Mouse (Mus musculus) thymus, postnatal 10 days (tissue): ENCODE results near the gene Lrrc74a.

ENCODE experiments used
- DNase-seq, 2 experiments: peaks; one replicate each; pipeline ENCODE4 v3.0.0; 2021; ENCODE audit warnings: low spot score in 2 of 2

Lrrc74a gene

DNA sequence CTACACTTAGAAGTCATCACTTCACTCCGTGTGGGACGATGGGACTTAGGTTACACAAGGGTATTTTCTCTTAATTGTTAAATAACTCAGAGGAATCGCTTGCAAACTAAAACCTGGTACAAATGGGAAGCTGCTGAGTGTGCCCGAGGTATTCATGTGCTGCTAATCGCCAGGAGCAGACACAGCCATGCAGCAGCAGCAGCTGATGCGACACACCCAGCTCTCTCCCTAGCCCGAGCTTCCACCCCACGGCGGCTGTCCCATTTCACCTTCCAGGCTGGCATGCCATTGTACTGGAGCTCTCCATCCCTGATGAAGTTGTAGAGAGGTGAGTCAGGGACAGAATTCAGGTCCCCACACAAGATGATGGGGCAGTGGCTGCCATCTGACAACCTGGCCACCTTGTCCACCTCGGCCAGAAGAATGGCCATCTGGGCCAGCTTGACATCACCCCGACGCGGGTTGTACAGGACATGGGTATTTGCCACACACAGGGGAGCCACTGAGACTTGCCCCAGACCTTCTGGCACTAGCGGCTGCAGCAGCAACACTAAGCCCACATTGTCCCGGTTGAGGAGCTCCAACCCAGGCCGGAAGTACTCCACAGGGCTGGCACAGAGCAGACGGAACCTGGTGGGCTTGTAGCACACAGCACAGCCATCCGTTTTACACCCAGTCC lies 14.1 kb upstream of the Lrrc74a start:
- DNase-seq: no peak

DNA sequence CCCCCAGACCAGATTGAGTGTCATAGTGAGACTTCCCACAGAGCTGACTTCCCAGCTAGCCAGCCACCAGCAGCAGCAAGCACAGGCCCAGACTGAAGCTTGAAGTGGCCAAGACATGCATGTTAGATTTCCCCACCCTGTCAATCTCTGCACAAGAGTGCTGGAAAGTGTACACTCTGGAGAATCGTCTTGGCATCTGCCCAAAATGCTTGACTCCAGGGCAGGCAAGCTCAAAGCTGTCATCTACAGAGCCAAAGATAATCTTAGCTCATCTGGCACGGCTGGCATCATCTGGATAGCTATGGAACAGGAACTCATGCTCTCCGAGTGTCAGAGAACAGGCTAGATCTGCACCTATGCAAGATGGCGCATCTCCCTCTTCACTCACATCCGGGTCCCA lies 12.7 kb upstream of the Lrrc74a start:
- no peak for DNase-seq

DNA sequence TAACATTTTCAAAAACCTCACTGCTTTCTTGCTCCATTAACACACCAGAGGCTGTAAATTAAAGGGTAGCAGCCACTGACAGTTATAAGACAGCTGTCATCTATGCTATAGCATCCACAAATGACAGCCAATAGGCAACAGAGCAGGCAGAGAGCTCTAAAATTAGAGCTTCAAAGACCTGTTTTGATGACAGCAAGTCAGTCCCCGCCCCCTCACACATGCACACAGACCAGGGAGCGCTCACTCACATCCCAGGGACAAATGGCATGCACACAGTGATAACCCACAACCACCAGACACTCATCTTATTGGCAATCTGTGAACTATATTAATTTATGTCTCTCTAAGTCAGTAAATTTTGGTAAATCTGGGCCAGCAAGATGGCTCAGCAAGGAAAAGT lies 9.9 kb upstream of the Lrrc74a start:
- DNase-seq: no peak

DNA sequence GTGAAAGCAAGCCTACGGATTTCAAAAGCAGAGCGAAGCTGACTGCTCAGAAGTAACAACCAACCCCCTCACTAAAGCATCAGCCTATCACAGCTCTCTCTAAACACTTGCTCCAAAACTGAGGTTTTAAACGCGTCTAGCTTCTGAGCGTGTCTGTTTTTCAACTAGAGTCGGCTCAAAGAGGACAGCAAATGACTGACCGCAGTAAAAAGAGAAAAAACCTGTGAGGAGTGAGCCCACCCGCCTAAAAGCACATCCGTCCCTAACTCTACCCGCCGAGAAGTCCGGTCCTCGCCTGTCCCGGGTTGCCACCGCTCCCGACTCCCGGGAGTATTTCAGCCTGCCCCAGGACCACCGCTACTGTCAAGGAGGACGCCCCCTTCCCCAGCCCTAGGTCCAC lies 8.5 kb upstream of the Lrrc74a start:
- DNase-seq: no peak

DNA sequence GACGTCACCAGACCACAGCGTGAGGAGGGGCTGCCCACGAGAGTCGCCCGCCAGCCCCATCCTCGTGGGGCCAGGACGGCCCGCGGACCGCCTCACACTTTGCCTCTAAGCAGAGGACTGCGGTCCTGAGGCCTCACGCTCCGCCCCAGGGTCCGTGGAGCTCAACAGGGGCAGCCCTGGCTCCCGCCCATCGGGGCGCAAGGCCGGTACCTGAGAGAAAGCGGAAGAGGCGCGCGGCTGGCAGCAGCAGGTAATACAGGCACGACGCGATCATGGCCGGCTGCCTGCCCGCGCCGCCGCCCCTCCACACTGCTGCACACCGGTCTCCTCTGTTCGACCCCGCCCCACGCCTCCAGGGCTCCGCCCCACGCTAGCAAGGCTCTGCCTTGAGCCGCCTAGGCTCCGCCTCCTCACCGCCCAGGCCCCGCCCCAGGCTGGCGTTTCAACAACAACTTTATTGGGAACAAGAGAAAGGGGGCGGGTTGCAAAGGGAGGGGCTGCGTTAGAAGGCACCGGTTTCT lies 8.0 kb upstream of the Lrrc74a start, which contains the start of gene Angel1:
TSS of gene Angel1 (minus strand) at position 341 of the 521 bp plus-strand sequence.
- peak; percentile 97 to 98 for DNase-seq

DNA sequence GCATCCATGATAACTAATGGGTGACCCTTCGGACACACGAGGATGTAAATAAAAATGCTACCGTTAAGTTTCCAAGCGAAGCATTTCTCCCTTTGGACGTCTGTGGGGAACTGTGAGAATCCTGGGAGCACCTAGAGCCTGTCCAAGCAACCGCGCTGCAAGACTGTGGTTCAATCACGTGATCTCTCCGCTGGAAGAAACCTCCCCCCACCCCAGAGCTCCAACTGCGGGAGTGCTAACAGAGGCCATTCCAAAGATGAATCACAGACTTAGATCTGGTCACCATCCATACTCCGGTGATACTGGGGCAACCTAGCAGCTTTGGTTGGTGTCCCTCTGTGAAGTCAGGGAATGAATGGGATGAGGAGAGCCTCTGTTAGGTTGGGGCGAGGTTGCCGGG lies 26.9 kb downstream of the Lrrc74a start:
- no peak for DNase-seq

DNA sequence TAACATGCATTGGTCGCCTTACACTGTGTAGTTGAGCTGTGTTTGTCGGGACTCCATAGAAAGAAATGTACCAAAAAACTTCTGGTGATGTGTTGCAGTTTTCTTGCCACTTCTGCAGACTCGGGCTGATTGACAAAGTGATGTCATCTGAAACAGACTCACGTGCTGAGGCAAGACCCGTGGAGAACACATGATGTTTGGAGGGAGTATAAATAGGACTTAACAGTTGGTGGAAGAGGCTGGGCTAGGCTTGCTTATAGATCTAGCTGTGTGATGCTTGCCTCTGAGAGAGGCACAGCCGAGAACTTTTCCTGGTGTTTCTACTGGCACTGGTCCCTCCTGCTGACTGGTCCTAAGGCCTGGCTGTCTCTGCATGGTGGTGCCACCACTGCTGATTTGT lies 29.9 kb downstream of the Lrrc74a start:
- no peak for DNase-seq

DNA sequence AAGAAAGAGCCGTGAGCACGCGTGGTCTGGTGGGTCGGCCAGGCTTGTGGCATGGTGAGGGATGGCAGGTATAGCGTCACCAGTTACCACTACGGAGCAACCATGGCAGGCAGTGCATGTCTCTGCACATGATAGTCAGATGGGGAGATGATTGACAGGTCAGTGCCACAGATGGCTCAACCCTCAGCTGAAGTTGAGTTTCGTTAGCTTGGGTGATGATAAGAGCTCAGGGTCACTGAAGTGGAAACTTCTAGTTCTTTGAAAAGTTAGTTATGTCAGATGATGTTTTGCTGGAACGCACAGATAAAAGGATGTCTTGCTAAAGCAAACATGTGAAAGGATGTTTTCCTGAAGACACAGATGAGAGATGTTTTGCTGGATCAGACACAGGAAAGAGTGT lies 32.3 kb downstream of the Lrrc74a start:
- no peak for DNase-seq

DNA sequence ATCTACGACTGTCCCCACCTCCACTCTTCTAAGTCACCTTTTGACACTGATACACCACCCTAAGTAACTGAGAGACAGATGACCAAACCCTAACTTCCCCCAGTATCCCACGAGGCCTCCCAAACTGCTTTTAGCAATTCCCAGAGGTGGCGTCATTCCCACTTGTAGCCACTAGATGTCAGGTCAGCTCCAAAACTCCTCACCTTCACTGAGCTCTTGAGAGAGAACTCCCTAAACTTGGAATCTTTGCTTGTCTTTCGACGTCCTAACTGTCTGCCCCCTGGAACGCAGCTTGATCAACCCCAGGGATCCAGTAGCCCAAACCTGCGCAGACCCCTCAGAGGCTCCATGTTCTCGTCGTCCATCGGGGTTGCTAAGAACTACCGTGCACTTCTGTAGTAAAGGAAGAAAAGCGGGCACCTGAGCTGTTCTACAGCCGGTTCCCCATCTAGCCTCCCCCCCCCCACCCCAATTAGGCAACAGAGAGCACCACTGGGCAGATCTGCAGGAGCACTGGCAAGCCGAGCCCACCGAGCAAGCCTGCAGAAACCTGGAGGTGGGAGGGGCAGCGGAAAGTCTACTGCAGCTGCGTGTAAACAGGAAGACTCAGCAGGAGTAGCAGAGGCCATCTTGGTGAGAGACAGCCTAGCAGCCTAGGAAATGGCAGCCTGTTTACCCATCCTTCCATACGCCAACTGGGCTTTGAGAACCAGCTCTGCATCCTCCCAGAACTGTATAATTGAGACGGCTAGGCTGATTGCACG lies 33.9 kb downstream of the Lrrc74a start:
- DNase-seq: peak in 1 of 2 experiments; percentile 43

DNA sequence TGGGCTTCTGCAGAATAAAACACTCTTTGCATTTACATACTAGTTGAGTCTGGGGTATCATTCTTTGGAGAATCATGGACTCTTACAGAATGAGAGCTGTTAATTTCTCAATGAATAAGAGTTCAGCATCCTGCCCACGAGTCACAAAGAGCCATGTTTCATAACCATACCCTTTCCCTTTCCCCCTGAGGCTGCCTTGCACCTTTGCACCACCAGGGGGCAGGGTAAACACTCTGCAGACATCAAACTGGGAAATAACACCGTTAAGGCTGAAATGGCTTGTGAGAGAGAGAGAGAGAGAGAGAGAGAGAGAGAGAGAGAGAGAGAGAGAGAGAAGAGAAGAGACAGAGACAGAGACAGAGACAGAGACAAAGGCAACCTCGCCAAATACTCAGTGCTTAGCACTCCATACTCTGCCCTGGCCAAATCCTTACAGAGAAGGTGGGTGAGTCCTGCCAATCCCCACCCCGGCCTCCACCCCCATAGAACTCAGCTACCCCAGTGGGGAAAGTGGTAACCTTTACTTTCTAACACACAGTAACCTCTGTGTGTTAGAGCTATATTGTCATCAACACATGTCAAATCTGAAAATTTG lies 34.9 kb downstream of the Lrrc74a start:
- peak; percentile 66 to 87 for DNase-seq

DNA sequence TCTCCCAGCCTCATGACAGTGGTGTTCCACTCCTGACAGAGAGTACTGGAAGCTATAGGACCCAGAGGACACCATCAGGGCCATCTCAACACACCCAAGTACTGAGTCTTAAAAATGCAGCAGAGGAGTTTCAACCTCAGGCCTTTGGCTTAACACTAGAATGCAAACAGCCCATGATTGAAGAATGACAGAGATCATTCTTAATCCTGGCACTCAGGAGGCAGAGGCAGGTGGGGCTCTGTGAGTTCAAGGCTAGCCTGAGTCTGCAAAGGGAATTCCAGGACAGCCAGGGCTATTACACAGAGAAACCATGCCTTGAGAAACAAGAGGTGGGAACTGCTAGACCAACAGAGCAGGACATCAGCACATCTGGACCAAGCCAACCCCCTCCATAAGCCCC lies 35.6 kb downstream of the Lrrc74a start:
- DNase-seq: no peak

DNA sequence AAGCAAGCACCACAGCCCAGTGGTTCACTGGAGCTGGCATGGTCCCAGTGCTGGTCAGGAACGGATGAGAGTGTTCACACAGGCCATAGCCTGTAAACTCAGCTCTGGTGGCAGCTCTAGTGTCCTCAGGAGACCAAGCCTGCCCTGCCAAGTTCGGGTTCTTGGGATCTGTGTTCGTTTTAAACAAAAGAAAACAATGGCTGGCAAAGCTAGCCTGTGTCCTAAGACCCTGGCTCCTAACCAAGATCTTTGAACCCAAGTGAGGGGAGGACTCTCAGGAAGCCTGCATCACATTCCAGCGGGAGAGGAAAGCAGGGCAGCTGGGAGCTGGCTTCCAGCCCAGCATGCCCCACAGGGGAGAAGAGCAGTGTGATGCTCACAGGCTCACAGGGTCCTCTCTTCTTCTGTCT lies 36.1 kb downstream of the Lrrc74a start:
- no peak for DNase-seq

DNA sequence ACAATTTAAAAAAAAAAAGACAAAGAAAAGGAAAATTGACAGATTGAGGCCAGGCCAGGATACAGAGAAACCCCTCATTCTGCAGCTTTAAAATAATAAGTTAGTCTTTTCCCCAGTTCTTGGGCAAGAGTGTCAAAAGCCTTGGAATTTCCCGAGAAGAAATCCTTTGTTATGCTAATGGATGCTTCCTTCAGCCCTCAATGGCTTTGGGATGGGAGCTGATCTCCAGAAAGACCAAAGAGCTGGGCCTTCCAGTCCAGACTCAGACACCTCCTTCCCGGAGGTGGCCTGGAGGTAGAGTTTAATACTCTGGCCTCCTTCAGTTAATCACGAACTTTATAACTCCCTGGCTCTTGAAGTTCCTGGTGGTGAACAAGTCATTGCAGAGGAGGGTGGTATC lies 36.8 kb downstream of the Lrrc74a start:
- DNase-seq: no peak

DNA sequence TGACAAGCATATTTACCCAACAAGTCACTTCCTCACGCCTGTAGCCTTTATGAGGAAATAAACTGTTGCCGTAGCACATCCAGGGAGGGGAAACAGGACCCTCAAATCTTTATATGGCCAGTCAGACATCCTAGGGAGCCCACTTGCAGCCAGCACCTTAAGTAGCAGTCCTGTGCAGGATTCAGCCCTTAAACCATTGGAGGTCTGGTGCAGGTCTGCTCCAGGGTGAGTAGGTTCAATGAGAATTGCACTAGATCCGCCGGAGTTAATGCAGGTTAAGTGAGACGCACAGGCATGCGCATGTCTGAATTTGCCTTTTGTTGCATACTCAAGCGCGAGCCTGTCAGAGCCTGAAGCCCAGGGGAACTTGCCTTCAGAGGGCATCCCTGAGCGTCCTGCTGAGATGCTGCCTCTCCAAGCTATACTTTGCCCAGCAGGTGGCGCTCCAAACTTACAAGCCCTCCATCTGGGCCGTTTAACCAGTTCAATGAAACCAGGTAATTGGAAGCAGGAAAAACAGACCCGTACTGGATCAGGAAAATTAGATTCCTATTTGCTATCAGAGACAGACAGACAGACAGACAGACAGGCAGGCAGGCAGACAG lies 37.8 kb downstream of the Lrrc74a start:
- DNase-seq: peak; percentile 80 to 93

DNA sequence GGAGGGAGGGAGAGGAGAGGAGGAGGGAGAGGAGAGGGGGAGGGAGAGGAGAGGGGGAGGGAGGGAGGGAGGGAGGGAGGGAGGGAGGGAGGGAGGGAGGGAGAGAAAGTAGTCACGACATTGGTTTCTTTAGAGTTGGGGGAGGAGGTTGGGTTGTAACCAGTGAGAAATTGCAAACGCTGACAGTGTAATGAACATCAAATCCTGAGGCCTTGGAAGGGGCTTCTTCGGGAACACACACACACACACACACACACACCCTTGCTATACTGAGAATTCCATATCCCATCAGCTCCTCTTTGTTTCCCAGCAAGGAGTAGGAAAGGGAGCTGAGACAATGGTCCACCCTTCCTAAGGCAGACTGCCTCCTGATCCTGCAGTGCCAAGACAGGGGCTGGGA lies 38.4 kb downstream of the Lrrc74a start:
- DNase-seq: no peak

DNA sequence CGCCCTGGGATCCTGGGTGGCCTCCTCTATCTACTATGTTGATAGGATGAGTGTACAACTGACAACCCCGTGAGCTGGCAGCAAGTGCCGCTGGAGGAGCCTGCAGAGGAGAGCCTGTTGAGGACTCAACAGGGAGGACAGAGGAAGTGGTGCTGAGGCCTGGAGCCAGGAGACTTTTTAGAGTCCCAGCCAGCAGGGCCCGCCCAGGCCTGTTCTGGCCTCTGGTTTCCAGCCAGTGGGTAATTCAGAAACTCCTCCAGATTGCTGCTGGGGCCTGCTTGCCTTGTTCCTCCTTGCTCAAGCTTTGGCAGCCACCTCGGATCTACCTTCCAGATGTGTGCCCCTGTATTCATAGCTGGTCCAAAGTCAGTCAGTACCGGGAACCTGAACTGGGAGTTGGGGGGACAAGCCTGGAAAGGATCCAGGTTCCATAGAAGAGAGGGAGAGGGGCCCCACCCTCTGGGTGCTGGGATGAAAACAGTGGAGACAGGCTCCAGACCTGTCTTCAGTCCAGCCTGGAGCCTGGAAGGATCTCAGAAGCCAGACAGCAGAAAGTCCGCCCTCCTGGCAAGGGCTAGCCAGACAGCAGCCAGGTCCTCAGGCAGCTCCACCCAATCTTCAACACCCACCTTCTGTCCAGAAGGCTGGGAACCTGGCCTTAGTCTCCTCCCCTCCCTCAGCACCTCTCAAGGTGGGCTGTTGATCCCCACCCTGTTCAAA lies 41.6 kb downstream of the Lrrc74a start:
- no peak for DNase-seq

DNA sequence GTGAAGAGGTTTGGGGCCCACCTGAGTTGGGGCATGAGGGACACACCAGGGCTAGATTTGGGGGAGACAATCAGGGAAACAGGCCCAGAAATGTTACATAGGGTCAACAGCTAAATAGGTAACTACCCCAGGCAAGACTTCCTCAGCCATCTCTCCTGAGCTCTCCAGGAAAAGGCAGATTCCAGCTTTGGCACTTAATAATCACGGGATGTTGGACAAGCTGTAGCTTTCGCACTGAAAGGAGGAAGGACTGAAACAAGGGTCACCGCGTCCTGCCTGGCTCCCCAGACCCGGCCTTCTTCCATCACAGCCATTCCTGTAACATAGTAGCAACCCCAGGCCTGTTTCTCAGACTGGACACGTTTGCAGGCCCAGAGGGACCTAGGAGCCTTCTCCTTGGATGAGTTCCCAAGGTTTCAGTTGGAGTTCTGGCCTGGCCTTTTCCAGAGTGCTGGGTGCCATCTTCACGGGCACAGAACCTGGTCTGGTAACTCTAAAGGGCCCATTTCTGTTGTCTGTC lies 42.2 kb downstream of the Lrrc74a start:
- DNase-seq: no peak

DNA sequence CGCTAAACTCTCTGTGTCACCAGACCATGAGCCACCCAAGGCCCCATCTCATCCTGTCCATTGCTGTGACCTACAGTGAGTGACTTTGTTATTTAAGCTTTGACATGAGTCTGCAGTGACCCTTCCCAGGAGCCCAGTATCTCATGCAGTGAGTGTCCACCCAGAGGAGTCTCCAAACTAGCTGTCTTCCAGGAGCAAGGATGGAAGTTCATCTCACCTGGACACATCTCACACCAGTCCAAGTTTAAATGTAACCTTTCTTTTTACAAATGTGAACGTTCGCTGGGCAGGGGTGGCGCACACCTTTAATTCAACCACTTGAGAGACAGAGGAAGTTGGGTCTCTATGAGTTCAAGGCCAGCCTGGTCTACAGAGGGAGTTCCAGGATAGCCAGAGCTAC lies 44.4 kb downstream of the Lrrc74a start:
- no peak for DNase-seq

DNA sequence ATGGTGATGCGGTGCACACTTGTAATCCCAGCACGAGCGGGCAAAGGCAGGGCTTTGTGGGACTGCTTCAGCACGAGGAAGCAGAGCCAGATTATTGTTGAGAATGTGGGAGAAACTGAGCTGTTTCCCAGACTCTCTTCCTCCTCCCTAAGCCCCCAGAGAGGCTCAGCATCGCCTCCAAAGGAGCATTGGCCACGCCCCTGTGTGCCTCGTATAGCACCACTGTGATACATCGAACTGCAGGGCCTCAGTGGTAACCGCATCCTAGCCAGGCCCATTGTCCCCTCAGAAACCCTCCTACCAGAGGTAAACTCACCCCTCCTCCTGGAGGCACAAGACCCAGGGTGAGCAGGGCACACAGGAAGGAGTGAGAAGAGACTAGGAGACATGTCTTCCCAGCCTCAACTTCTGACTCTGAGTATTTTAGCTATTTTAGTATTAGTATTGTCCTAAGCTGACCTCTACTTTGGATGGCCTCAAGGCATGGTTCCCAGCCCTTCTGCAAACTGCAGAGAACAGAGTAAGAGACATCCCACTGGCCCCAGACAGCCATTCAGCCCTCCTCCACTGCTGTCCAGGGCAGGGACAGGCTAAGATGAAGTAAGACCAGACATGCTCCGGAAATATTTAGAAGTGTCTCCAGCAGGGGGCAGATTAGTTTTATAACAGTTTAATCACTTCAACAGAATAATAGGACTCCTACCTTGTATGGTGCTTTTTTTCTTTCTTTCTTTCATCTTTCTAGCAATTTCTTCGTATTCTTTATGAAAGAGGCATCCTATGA lies 45.2 kb downstream of the Lrrc74a start:
- DNase-seq: peak in 1 of 2 experiments; percentile 47

DNA sequence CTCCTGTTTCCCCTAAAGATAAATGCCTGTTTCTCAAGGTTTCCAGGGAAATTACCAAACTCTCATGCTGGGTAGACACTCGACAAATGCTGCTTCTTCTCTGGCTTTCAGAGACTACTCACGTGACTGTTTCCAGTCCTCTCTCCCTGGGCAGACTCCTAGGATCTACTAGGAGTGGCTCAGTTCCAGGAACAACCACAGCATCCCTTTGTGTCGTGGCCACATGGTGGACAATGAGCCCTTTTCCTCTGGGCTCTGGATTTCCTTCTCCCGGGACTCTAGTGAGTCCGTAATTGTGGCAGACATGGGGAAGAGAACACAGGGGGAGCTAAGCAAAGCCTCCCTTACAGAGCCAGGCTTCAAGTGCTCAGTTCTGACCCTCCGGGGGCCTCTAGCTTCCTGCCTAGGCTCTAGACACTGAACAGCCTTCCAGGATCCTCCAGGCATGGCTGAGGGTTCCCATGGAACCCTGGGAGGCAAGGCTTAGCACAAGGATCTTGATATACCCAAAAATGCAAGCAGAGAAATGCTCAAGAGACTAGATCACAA lies 47.6 kb downstream of the Lrrc74a start:
- DNase-seq: no peak
